Mouse (Mus musculus) liver, embryonic 16.5 days (tissue): ENCODE measurements around the gene Maats1. TPM values are rescaled to one million over a fixed set of nuclear protein-coding genes. Genes with fewer than 3 reads are reported as not detected.
A peak's percentile ranks its signal among the peaks of the same experiment; 100 is the strongest.

Experiments used
- ATAC-seq: fragments of 200-750 bp; cut with Nextera tagmentation; 2 replicates; pipeline ENCODE4 v1.8.0; 2017; ENCODE audit warnings: low read depth, mild to moderate bottlenecking, moderate number of reproducible peaks, moderate library complexity
- H3K27ac ChIP-seq: fragments of 300-500 bp; sonication (generic); 2 replicates; pipeline ENCODE4 v1.5.1; 2014; ENCODE audit warnings: mild to moderate bottlenecking, low read length
- H3K27me3 ChIP-seq: fragments of 300-500 bp; sonication (generic); 2 replicates; pipeline ENCODE4 v1.6.1; 2014; ENCODE audit warnings: low read depth, low read length, mixed read lengths; ENCODE audit not compliant: control insufficient read depth, insufficient read depth
- H3K36me3 ChIP-seq: fragments of 300-500 bp; sonication (generic); 2 replicates; pipeline ENCODE4 v1.6.1; 2014; ENCODE audit warnings: mild to moderate bottlenecking; ENCODE audit not compliant: control insufficient read depth, insufficient read depth
- H3K4me1 ChIP-seq: fragments of 300-500 bp; sonication (generic); 2 replicates; pipeline ENCODE4 v1.6.1; 2014; ENCODE audit warnings: low read depth, low read length, mixed read lengths; ENCODE audit not compliant: control insufficient read depth
- H3K4me2 ChIP-seq: fragments of 300-500 bp; sonication (generic); 2 replicates; pipeline ENCODE4 v1.6.1; 2014; ENCODE audit warnings: low read depth, low read length, mixed read lengths
- H3K4me3 ChIP-seq: fragments of 300-500 bp; sonication (generic); 2 replicates; pipeline ENCODE4 v1.5.1; 2014; ENCODE audit warnings: low read depth, mild to moderate bottlenecking, low read length
- H3K9ac ChIP-seq: fragments of 300-500 bp; sonication (generic); 2 replicates; pipeline ENCODE4 v1.6.1; 2014; ENCODE audit warnings: low read depth, low read length
- H3K9me3 ChIP-seq: fragments of 300-500 bp; sonication (generic); replicated peaks from 2 replicates; pipeline ENCODE4 v1.6.1; 2016; ENCODE audit warnings: low read length; ENCODE audit not compliant: control insufficient read depth
- WGBS: fragments of 180-500 bp; shearing (Covaris S2); extraction: QIAGEN DNeasy Blood & Tissue Kit; methylation state at CpG from one replicate; pipeline ENCODE4 v1.1.7; 2014; ENCODE audit not compliant: insufficient replicate concordance; 5-methylcytosine and 5-hydroxymethylcytosine counted together
- polyA plus RNA-seq: library from polyadenylated mRNA; unstranded; fragments of >200 nt; fragmentation: Nextera tagmentation; extraction: Ambion mirVana; gene quantifications from 2 replicates; pipeline ENCODE4 v1.2.1, GENCODE M21; 2015

The Maats1 gene
- polyA plus RNA-seq = 0.06 TPM in 1 of 2 replicates, not detected in the other

GRCm38 (mm10) chr16:38341396-38342324, at the start of gene Maats1:
TSS of gene Maats1 (minus strand) at chr16:38342143.
- H3K27ac ChIP-seq = no peak within 1 kb of the TSS
- H3K27me3 ChIP-seq = no peaks in the 10 kb centered on the region
- WGBS = 22% methylated on average over 30 of the region's 30 CpGs
- peaks cover 12% of the 10 kb centered on the region for H3K4me1 ChIP-seq
- ATAC-seq = peak; percentile 77
- H3K9ac ChIP-seq = no peak within 1 kb of the TSS
- peak within 1 kb of the TSS; percentile 60 for H3K4me2 ChIP-seq
- H3K36me3 ChIP-seq = no peaks in the 10 kb centered on the region
- no peaks in the 10 kb centered on the region for H3K9me3 ChIP-seq
- H3K4me3 ChIP-seq = peak within 1 kb of the TSS; percentile 23

- Histone ChIP-seq H3K9ac (no peak overlapping the region), H3K27ac (no peak overlapping the region), H3K4me3 (no peak overlapping the region), H3K36me3 (no peaks in the 10 kb centered on the region), H3K9me3 (no peaks in the 10 kb centered on the region), H3K27me3 (no peaks in the 10 kb centered on the region), H3K4me2 (no peak overlapping the region), H3K4me1 (peaks cover 17% of the 10 kb centered on the region)
- ATAC-seq = no peak
- 76% methylated on average over 7 of the region's 7 CpGs for WGBS
These were observed 48.4 kb upstream of the Maats1 start for GRCm38 (mm10) chr16:38390322-38390721.

DNA sequence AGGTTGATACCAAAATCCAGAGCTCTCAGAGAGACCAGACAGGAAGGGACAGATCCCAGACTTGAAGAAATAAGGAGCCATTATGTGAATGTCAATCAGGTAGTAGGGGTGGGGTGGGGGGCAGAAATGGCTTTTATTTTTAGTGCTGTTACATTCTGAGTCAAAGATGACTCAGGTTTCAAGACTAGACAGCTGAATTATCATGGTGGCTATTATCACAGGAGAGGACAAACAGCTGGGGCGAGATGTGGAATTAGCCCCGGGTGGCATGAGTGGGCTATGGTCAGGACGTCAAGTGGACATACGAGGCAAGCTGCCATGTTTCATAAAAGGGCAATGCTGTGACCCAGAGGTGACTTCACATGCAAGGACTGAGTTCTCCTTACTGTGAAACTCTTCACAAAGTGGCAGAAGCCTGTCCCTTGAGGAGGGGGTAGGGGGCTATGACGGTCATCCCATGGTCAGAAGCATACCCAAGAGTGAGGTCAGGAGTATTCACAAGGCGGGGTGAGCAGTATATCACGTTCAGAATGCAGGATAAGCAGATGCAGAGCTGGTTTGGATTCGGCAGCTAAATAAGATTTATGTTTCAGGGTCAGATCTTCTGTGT, 47.4 kb upstream of the Maats1 start:
- no peak overlapping the region for H3K9ac ChIP-seq
- H3K9me3 ChIP-seq = no peaks in the 10 kb centered on the region
- no peaks in the 10 kb centered on the region for H3K27me3 ChIP-seq
- no peak overlapping the region for H3K4me3 ChIP-seq
- no peak overlapping the region for H3K4me2 ChIP-seq
- ATAC-seq = no peak
- 67% methylated on average over 8 of the region's 8 CpGs for WGBS
- peaks cover 26% of the 10 kb centered on the region for H3K4me1 ChIP-seq
- H3K36me3 ChIP-seq = no peaks in the 10 kb centered on the region
- H3K27ac ChIP-seq = no peak overlapping the region

DNA sequence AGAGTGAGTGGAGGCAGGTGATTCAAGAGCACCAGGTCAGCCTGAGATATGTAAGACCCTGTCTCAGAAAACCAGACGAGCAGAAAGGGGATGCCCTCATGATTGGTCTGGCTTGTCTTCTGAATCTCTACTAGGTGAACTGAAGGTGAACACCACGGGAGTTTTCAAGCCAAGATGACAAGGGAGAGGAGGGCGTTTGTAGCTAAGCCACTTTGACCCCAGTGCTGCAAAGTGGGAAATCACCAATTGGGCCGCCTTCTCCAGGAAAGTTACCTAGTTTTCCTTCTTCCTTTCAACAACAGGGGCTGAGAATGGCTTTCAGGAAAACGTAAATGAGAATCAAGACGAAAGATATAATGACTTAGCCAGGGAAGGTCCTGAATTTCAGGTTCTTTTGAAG, 46.8 kb upstream of the Maats1 start:
- Histone ChIP-seq H3K4me3 (no peak overlapping the region), H3K9ac (no peak overlapping the region), H3K27ac (no peak overlapping the region), H3K36me3 (no peaks in the 10 kb centered on the region), H3K27me3 (no peaks in the 10 kb centered on the region), H3K9me3 (no peaks in the 10 kb centered on the region), H3K4me2 (no peak overlapping the region), H3K4me1 (peaks cover 32% of the 10 kb centered on the region)
- 67% methylated on average over 6 of the region's 6 CpGs for WGBS
- ATAC-seq = no peak

GRCm38 (mm10) chr16:38387389-38387788, 45.4 kb upstream of the Maats1 start:
- 24% methylated on average over 6 of the region's 6 CpGs for WGBS
- Histone ChIP-seq H3K4me2 (0 out of 2 replicates have a peak overlapping the region, but pooled peaks have one; percentile 2), H3K9me3 (no peaks in the 10 kb centered on the region), H3K4me1 (peaks cover 43% of the 10 kb centered on the region), H3K36me3 (no peaks in the 10 kb centered on the region), H3K4me3 (no peak overlapping the region), H3K27ac (peak overlapping the region; percentile 52; the same call in 1 of the 2 replicates), H3K27me3 (no peaks in the 10 kb centered on the region), H3K9ac (no peak overlapping the region)
- ATAC-seq = peak; percentile 65

DNA sequence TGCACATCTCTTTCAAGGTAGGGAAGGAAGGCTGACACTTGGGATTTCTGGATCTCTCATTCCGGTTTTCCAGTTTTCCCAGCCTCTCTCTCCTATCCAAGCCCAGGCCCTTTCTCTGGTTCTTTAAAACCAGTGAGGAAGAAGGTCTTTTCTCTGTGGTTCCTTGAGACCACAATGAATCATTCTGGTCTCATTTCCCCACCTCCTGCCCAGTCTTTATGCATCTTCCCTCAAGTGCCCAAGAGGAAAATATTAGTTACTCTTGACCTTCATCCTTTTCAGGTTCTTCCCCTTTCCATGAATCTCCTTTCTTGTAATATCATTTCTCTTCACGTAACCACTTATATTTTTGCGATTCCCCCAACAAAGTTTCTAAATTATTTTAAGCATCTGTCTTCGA, 43.8 kb upstream of the Maats1 start:
- Histone ChIP-seq H3K27me3 (no peaks in the 10 kb centered on the region), H3K36me3 (no peaks in the 10 kb centered on the region), H3K4me1 (peaks cover 43% of the 10 kb centered on the region), H3K9me3 (no peaks in the 10 kb centered on the region), H3K27ac (no peak overlapping the region), H3K4me3 (no peak overlapping the region), H3K9ac (no peak overlapping the region), H3K4me2 (no peak overlapping the region)
- ATAC-seq = no peak
- 79% methylated on average over 4 of the region's 4 CpGs for WGBS

GRCm38 (mm10) chr16:38385184-38385634, 43.3 kb upstream of the Maats1 start:
- Histone ChIP-seq H3K9me3 (no peaks in the 10 kb centered on the region), H3K4me3 (no peak overlapping the region), H3K4me2 (no peak overlapping the region), H3K4me1 (peaks cover 43% of the 10 kb centered on the region), H3K36me3 (no peaks in the 10 kb centered on the region), H3K27me3 (no peaks in the 10 kb centered on the region), H3K9ac (0 out of 2 replicates have a peak overlapping the region, but pooled peaks have one; percentile 5), H3K27ac (peak overlapping the region; percentile 12; the same call in 1 of the 2 replicates)
- ATAC-seq = no peak
- WGBS = 75% methylated on average over 6 of the region's 6 CpGs

DNA sequence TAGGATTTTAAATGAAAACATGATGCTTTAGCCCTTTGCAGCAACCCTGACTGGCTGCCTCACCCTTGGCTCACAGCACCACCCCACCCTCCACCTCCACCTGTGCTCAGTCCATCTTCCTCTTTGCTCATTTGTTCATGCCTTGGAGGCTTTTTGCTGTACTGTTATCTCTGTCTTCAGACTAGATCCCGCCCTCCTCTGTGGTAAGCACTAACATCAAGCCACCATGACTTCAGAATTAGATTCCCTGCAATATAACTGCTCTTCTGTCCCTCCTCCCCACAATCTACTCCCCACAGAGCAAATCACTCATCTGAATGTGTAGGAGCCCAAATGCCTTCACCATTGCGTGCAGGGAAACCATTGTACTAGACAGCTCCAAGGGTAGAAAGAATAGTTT, 41.7 kb upstream of the Maats1 start:
- ATAC-seq = peak; percentile 78
- Histone ChIP-seq H3K4me3 (no peak overlapping the region), H3K36me3 (peaks cover 2% of the 10 kb centered on the region; the same call in 1 of the 2 replicates), H3K4me2 (no peak overlapping the region), H3K27me3 (no peaks in the 10 kb centered on the region), H3K9me3 (no peaks in the 10 kb centered on the region), H3K4me1 (peaks cover 52% of the 10 kb centered on the region), H3K9ac (no peak overlapping the region), H3K27ac (peak overlapping the region; percentile 73)
- 37% methylated on average over 2 of the region's 2 CpGs for WGBS

DNA sequence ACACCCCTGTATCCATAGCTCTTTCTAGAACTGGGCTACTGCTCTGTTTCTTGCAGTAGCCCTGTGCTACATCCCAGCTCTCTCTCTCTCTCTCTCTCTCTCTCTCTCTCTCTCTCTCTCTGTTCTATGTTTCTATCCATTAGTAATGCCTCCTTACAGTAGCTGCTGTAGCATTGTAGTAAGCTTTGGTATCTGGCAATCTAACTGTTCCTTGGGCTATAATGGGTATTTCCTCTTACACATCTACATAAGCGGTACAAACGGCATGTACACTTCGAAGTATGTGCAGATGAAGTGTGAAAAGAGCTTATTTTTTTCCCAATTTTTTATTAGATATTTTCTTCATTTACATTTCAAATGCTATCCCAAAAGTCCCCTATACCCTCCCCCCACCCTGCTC, 38.0 kb upstream of the Maats1 start:
- Histone ChIP-seq H3K36me3 (peaks cover 11% of the 10 kb centered on the region), H3K27ac (no peak overlapping the region), H3K9ac (no peak overlapping the region), H3K4me2 (no peak overlapping the region), H3K9me3 (no peaks in the 10 kb centered on the region), H3K4me3 (no peak overlapping the region), H3K27me3 (no peaks in the 10 kb centered on the region), H3K4me1 (peaks cover 55% of the 10 kb centered on the region)
- ATAC-seq = no peak
- WGBS = 73% methylated on average over 3 of the region's 3 CpGs
